Mouse (Mus musculus) neural tube, embryonic 14.5 days (tissue): ENCODE data around the gene Gm35549. TPM values are rescaled to one million over a fixed set of nuclear protein-coding genes. Genes with fewer than 3 reads are reported as not detected.

Experiments
- ATAC-seq: fragments of 200-750 bp; cut with Nextera tagmentation; 2 replicates; pipeline ENCODE4 v1.8.0; 2017; ENCODE audit warnings: low read depth, mild to moderate bottlenecking, moderate TSS enrichment, moderate library complexity
- H3K27ac ChIP-seq: fragments of 300-500 bp; sonication (generic); 2 replicates; pipeline ENCODE4 v1.5.1; 2014; ENCODE audit warnings: low read depth, mild to moderate bottlenecking, control low read depth, low read length, moderate library complexity, mixed read lengths
- H3K27me3 ChIP-seq: fragments of 300-500 bp; sonication (generic); 2 replicates; pipeline ENCODE4 v1.6.1; 2014; ENCODE audit warnings: low read length; ENCODE audit not compliant: control insufficient read depth, insufficient read depth
- H3K36me3 ChIP-seq: fragments of 300-500 bp; sonication (generic); 2 replicates; pipeline ENCODE4 v1.6.1; 2014; ENCODE audit warnings: low read length, mixed read lengths; ENCODE audit not compliant: control insufficient read depth, insufficient read depth
- H3K4me1 ChIP-seq: fragments of 300-500 bp; sonication (generic); 2 replicates; pipeline ENCODE4 v1.6.1; 2014; ENCODE audit warnings: low read length; ENCODE audit not compliant: control insufficient read depth, insufficient read depth
- H3K4me2 ChIP-seq: fragments of 300-500 bp; sonication (generic); 2 replicates; pipeline ENCODE4 v1.6.1; 2014; ENCODE audit warnings: mild to moderate bottlenecking, low read depth, low read length, control low read depth
- H3K4me3 ChIP-seq: fragments of 300-500 bp; sonication (generic); 2 replicates; pipeline ENCODE4 v1.5.1; 2014; ENCODE audit warnings: low read depth, low read length, control low read depth, mixed read lengths
- H3K9ac ChIP-seq: fragments of 300-500 bp; sonication (generic); replicated peaks from 2 replicates; pipeline ENCODE4 v1.6.1; 2014; ENCODE audit warnings: low read depth, mild to moderate bottlenecking, control low read depth, low read length, mixed read lengths
- H3K9me3 ChIP-seq: fragments of 300-500 bp; sonication (generic); 2 replicates; pipeline ENCODE4 v1.6.1; 2016; ENCODE audit warnings: low read length; ENCODE audit not compliant: control insufficient read depth
- WGBS: fragments of 180-500 bp; shearing (Covaris S2); extraction: QIAGEN DNeasy Blood & Tissue Kit; methylation state at CpG from one replicate; pipeline ENCODE4 v1.1.7; 2014; 5-methylcytosine and 5-hydroxymethylcytosine counted together
- polyA plus RNA-seq: library from polyadenylated mRNA; unstranded; fragments of >200 nt; fragmentation: Nextera tagmentation; extraction: Ambion mirVana; gene quantifications from 2 replicates; pipeline ENCODE4 v1.2.1, GENCODE M21; 2014

Gm35549 gene
- polyA plus RNA-seq, 1 experiment from 2014 or later: 1.3 TPM

- no peak overlapping the region for H3K27ac ChIP-seq
- 0 out of 2 replicates have a peak, but pooled peaks have one; percentile 35 for ATAC-seq
These were observed 6.2 kb downstream of the Gm35549 start for GRCm38 (mm10) chr9:122837680-122838079.

GRCm38 (mm10) chr9:122837216-122837615 lies 6.6 kb downstream of the Gm35549 start:
- Histone ChIP-seq H3K9ac (no peak overlapping the region), H3K9me3 (no peaks in the 10 kb centered on the region), H3K36me3 (peaks cover 8% of the 10 kb centered on the region; the same call in 1 of the 2 replicates), H3K4me2 (no peak overlapping the region), H3K27ac (peak overlapping the region; percentile 71; the same call in 1 of the 2 replicates), H3K4me3 (no peak overlapping the region), H3K27me3 (no peaks in the 10 kb centered on the region), H3K4me1 (0 out of 2 replicates have a peak, but pooled peaks cover 5% of the 10 kb centered on the region)
- WGBS: 93% methylated on average over 4 of the region's 4 CpGs
- ATAC-seq: 0 out of 2 replicates have a peak, but pooled peaks have one; percentile 44

More at GRCm38 (mm10) chr9:122837680-122838079, 6.2 kb downstream of the Gm35549 start:
- Histone ChIP-seq H3K4me2 (no peak overlapping the region), H3K27me3 (no peaks in the 10 kb centered on the region), H3K9me3 (no peaks in the 10 kb centered on the region), H3K4me1 (0 out of 2 replicates have a peak, but pooled peaks cover 5% of the 10 kb centered on the region), H3K9ac (no peak overlapping the region), H3K36me3 (peaks cover 8% of the 10 kb centered on the region; the same call in 1 of the 2 replicates), H3K4me3 (no peak overlapping the region)
- WGBS: 35% methylated on average over 16 of the region's 16 CpGs

- no peaks in the 10 kb centered on the region for H3K27me3 ChIP-seq
- H3K9ac ChIP-seq: no peak overlapping the region
- H3K4me1 ChIP-seq: 0 out of 2 replicates have a peak, but pooled peaks cover 5% of the 10 kb centered on the region
- no peak overlapping the region for H3K4me3 ChIP-seq
- peak; percentile 93 for ATAC-seq
- no peaks in the 10 kb centered on the region for H3K9me3 ChIP-seq
- WGBS: 32% methylated on average over 6 of the region's 6 CpGs
- H3K4me2 ChIP-seq: no peak overlapping the region
- H3K36me3 ChIP-seq: peaks cover 8% of the 10 kb centered on the region; the same call in 1 of the 2 replicates
- peak overlapping the region; percentile 71 for H3K27ac ChIP-seq
These were observed 7.0 kb downstream of the Gm35549 start for GRCm38 (mm10) chr9:122836790-122837189.

GRCm38 (mm10) chr9:122836126-122836525 lies 7.7 kb downstream of the Gm35549 start:
- H3K36me3 ChIP-seq: peaks cover 8% of the 10 kb centered on the region; the same call in 1 of the 2 replicates
- 66% methylated on average over 9 of the region's 9 CpGs for WGBS
- no peaks in the 10 kb centered on the region for H3K27me3 ChIP-seq
- H3K4me2 ChIP-seq: no peak overlapping the region
- H3K4me1 ChIP-seq: 0 out of 2 replicates have a peak, but pooled peaks cover 5% of the 10 kb centered on the region
- H3K9ac ChIP-seq: no peak overlapping the region
- H3K4me3 ChIP-seq: no peak overlapping the region
- no peak for ATAC-seq
- H3K9me3 ChIP-seq: no peaks in the 10 kb centered on the region
- H3K27ac ChIP-seq: peak overlapping the region; percentile 71

- Histone ChIP-seq H3K27ac (no peak overlapping the region), H3K4me1 (no peaks in the 10 kb centered on the region), H3K9ac (no peak overlapping the region), H3K36me3 (peaks cover 29% of the 10 kb centered on the region), H3K9me3 (no peaks in the 10 kb centered on the region), H3K4me2 (no peak overlapping the region), H3K27me3 (no peaks in the 10 kb centered on the region), H3K4me3 (no peak overlapping the region)
- 87% methylated on average over 4 of the region's 4 CpGs for WGBS
- ATAC-seq: no peak
These were observed 13.9 kb downstream of the Gm35549 start for GRCm38 (mm10) chr9:122829826-122830380.

- Histone ChIP-seq H3K36me3 (peaks cover 33% of the 10 kb centered on the region), H3K4me1 (no peaks in the 10 kb centered on the region), H3K4me3 (no peak overlapping the region), H3K9me3 (no peaks in the 10 kb centered on the region), H3K9ac (no peak overlapping the region), H3K27me3 (no peaks in the 10 kb centered on the region), H3K4me2 (no peak overlapping the region), H3K27ac (no peak overlapping the region)
- WGBS: 98% methylated on average over 4 of the region's 4 CpGs
- no peak for ATAC-seq
These were observed 17.1 kb downstream of the Gm35549 start for GRCm38 (mm10) chr9:122826743-122827142.

GRCm38 (mm10) chr9:122823374-122824017 lies 20.3 kb downstream of the Gm35549 start:
- H3K4me2 ChIP-seq: no peak overlapping the region
- H3K9me3 ChIP-seq: no peaks in the 10 kb centered on the region
- H3K4me1 ChIP-seq: no peaks in the 10 kb centered on the region
- no peak overlapping the region for H3K27ac ChIP-seq
- WGBS: 89% methylated on average over 5 of the region's 5 CpGs
- H3K9ac ChIP-seq: no peak overlapping the region
- H3K4me3 ChIP-seq: no peak overlapping the region
- no peak for ATAC-seq
- H3K36me3 ChIP-seq: peaks cover 46% of the 10 kb centered on the region
- H3K27me3 ChIP-seq: no peaks in the 10 kb centered on the region

GRCm38 (mm10) chr9:122815239-122815851 lies 28.5 kb downstream of the Gm35549 start:
- H3K36me3 ChIP-seq: peaks cover 17% of the 10 kb centered on the region
- no peak overlapping the region for H3K27ac ChIP-seq
- no peaks in the 10 kb centered on the region for H3K4me1 ChIP-seq
- no peak overlapping the region for H3K4me2 ChIP-seq
- H3K4me3 ChIP-seq: no peak overlapping the region
- no peaks in the 10 kb centered on the region for H3K27me3 ChIP-seq
- WGBS: 90% methylated on average over 4 of the region's 4 CpGs
- H3K9ac ChIP-seq: no peak overlapping the region
- H3K9me3 ChIP-seq: no peaks in the 10 kb centered on the region
- ATAC-seq: no peak

GRCm38 (mm10) chr9:122814775-122815174 lies 29.1 kb downstream of the Gm35549 start:
- ATAC-seq: no peak
- Histone ChIP-seq H3K9me3 (no peaks in the 10 kb centered on the region), H3K27ac (no peak overlapping the region), H3K36me3 (peaks cover 11% of the 10 kb centered on the region), H3K4me1 (no peaks in the 10 kb centered on the region), H3K27me3 (no peaks in the 10 kb centered on the region), H3K4me3 (no peak overlapping the region), H3K9ac (no peak overlapping the region), H3K4me2 (no peak overlapping the region)
- WGBS: 92% methylated on average over 2 of the region's 2 CpGs
